Mouse (Mus musculus): ENCODE data around the gene Ptpn1. TPM values are rescaled to one million over a fixed set of nuclear protein-coding genes. Genes with fewer than 3 reads are reported as not detected.

The Ptpn1 gene
- total and polyA plus RNA-seq, 3 experiments = 16.2 to 38.1 (median 29.4) TPM

DNA sequence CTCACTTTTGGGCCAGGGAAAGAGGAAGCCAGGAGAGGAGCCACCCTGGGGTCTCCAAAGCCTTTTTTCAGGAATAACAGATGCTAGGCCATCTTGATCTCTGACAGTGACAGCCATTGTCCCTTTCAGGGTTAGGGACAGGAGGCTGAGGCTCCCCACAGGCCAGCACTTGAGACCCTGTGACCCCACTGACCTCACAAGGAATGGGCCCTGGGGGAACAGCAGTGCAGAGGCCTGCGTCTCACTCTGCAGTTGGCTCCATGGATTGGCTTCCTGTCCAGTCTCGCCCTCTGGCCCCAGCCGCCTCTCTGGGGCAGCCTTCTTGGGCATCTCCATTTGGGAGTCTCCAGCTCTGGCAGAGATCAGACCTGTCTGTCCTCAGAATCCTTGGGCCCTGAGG is 76.3 kb downstream of the Ptpn1 start:
- Histone ChIP-seq H3K9me3 (replicated peaks) (no peaks in the 10 kb centered on the region), H3K4me3 (ENCODE audit: low read depth, low read length) (no peak overlapping the region), H3K27me3 (ENCODE audit: insufficient read depth, low read length) (peaks cover 23% of the 10 kb centered on the region), H3K4me1 (ENCODE audit: insufficient read depth, low read depth, low read length) (no peaks in the 10 kb centered on the region; the same call in 1 of the 2 replicates), H3K36me3 (replicated peaks) (no peaks in the 10 kb centered on the region)
- TF ChIP-seq TAL1 (conservative IDR thresholded peaks at IDR 0.05; ENCODE audit: low read depth, low read length) (no peak), GATA1 (IDR thresholded peaks at IDR 0.05; ENCODE audit: borderline replicate concordance, low read length) (no peak), CTCF (IDR thresholded peaks at IDR 0.05; ENCODE audit: low read depth, low read length) (no peak), POLR2AphosphoS5 (IDR thresholded peaks at IDR 0.05; ENCODE audit: insufficient replicate concordance, low read depth, low read length) (no peak), GATA2 (IDR thresholded peaks at IDR 0.05; ENCODE audit: borderline replicate concordance, low read depth, low read length) (no peak)
- DNase-seq (ENCODE audit: low spot score) = no peak
- ATAC-seq (ENCODE audit: extremely low read depth, insufficient number of reproducible peaks, low FRiP score, poor library complexity, severe bottlenecking) = no peak

DNA sequence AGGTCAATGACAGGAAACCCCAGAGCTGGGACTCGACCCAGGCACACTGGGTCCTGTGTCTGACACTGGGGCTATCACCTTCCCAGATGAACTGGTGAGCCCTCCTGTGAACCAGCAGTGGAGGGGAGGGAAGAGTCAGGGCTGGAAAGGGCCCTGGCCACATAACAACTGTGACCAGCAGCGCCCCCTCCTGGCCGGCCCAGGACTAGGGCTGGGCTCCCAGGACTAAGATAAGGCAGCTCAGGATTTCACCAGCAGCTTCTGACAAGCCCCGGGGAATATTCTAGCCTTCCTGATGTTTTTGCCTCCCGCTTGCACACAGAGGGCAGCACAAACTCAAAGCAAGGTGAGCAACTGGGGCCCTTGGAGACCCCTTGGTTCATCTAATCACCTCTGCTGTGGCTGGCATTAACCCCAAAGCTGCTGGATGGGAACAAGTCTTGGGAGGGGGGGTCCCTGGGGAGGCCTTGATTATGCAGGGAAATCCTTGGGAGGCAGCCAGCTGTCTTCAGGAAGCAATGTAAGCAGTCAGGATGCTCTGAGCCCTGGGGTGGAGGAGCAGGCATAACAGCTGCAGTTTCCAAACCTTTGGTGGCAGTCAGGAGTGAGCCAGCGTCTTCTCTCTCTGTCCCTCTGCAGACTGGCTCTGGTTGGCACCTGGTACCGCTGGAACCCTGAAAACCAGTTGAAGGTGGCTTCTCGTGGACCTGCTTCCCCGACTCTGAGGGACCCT is 78.2 kb downstream of the Ptpn1 start, which contains the start of gene Ripor3:
Gene Ripor3 (minus strand): TSS at position 683 of the 733 bp plus-strand sequence.
- no peak within 1 kb of the TSS for H3K4me3 ChIP-seq (ENCODE audit: low read depth, low read length)
- H3K36me3 ChIP-seq (replicated peaks) = no peaks in the 10 kb centered on the region
- H3K4me1 ChIP-seq (ENCODE audit: insufficient read depth, low read depth, low read length) = no peaks in the 10 kb centered on the region; the same call in 1 of the 2 replicates
- peak; percentile 71 for DNase-seq (ENCODE audit: low spot score)
- H3K27me3 ChIP-seq (ENCODE audit: insufficient read depth, low read length) = peaks cover 22% of the 10 kb centered on the region
- ATAC-seq (ENCODE audit: extremely low read depth, insufficient number of reproducible peaks, low FRiP score, poor library complexity, severe bottlenecking) = no peak
- H3K9me3 ChIP-seq (replicated peaks) = no peaks in the 10 kb centered on the region
- TF ChIP-seq CTCF (IDR thresholded peaks at IDR 0.05; ENCODE audit: low read depth, low read length) (peak; percentile 72), POLR2AphosphoS5 (IDR thresholded peaks at IDR 0.05; ENCODE audit: insufficient replicate concordance, low read depth, low read length) (no peak)

GRCm38 (mm10) chr2:168010893-168011292 is 79.0 kb downstream of the Ptpn1 start:
- Histone ChIP-seq H3K4me1 (ENCODE audit: insufficient read depth, low read depth, low read length) (no peaks in the 10 kb centered on the region; the same call in 1 of the 2 replicates), H3K36me3 (replicated peaks) (no peaks in the 10 kb centered on the region), H3K27me3 (ENCODE audit: insufficient read depth, low read length) (peaks cover 21% of the 10 kb centered on the region), H3K9me3 (replicated peaks) (no peaks in the 10 kb centered on the region), H3K4me3 (ENCODE audit: low read depth, low read length) (no peak overlapping the region)
- TF ChIP-seq POLR2AphosphoS5 (IDR thresholded peaks at IDR 0.05; ENCODE audit: insufficient replicate concordance, low read depth, low read length) (no peak), GATA1 (IDR thresholded peaks at IDR 0.05; ENCODE audit: borderline replicate concordance, low read length) (no peak), GATA2 (IDR thresholded peaks at IDR 0.05; ENCODE audit: borderline replicate concordance, low read depth, low read length) (no peak), TAL1 (conservative IDR thresholded peaks at IDR 0.05; ENCODE audit: low read depth, low read length) (no peak), CTCF (IDR thresholded peaks at IDR 0.05; ENCODE audit: low read depth, low read length) (no peak)
- ATAC-seq (ENCODE audit: extremely low read depth, insufficient number of reproducible peaks, low FRiP score, poor library complexity, severe bottlenecking) (no peak), DNase-seq (ENCODE audit: low spot score) (peak; percentile 30)

DNA sequence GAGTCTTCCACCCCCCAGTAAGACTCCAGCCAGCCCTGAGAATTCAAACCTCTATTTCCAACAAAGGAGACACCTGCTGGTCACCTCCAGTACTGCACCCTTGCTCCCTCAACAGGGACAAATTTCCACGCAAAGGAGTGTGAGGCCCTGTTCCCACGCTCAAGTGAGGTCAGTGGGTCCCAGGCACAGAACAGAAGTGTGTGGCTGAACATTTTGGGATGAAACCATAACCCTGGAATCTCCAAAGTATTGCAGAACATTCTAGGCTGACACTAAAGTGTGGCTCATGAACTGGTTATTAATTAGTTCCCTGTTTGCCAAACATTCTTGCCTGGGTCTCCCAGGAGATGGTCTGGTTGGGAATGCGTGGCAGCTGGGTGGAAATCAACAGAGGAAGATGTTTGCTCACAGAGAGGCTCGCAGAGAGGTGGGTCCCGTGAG is 85.1 kb downstream of the Ptpn1 start:
- Histone ChIP-seq H3K4me3 (ENCODE audit: low read depth, low read length) (no peak overlapping the region), H3K4me1 (ENCODE audit: insufficient read depth, low read depth, low read length) (no peaks in the 10 kb centered on the region), H3K36me3 (replicated peaks) (no peaks in the 10 kb centered on the region), H3K27me3 (ENCODE audit: insufficient read depth, low read length) (peaks cover 13% of the 10 kb centered on the region), H3K9me3 (replicated peaks) (no peaks in the 10 kb centered on the region)
- ATAC-seq (ENCODE audit: extremely low read depth, insufficient number of reproducible peaks, low FRiP score, poor library complexity, severe bottlenecking) = peak; percentile 45; the same call in 1 of the 2 replicates
- DNase-seq (ENCODE audit: low spot score) = no peak
- TF ChIP-seq GATA2 (IDR thresholded peaks at IDR 0.05; ENCODE audit: borderline replicate concordance, low read depth, low read length) = no peak
- TF ChIP-seq POLR2AphosphoS5 (IDR thresholded peaks at IDR 0.05; ENCODE audit: insufficient replicate concordance, low read depth, low read length) = no peak
- no peak for TF ChIP-seq GATA1 (IDR thresholded peaks at IDR 0.05; ENCODE audit: borderline replicate concordance, low read length)
- TF ChIP-seq CTCF (IDR thresholded peaks at IDR 0.05; ENCODE audit: low read depth, low read length) = peak; percentile 91

DNA sequence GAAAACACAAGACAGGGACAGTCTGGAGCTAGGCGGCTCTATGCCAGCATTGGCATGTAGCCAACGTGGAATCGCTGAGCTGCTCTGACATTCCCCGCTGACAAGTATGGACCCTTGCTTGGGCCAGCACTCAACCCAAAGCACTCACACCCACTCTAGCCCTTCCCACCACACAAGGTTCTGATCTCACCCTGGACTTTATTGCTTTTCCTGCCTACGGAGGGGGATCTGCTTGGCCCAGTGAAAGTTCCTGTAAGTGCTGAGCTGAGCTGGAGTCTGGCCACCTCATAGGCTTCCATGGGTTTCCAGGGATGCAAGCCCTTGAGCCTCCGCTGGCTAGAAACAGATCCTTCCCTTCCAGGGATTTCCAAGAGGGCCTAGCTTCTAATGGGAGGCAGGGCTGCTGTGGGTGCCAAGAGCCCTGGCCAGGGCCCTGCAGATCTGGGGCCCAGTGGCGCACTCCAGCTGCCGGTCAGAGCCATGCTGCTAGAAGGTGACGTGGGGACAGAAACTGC is 87.4 kb downstream of the Ptpn1 start:
- Histone ChIP-seq H3K4me1 (ENCODE audit: insufficient read depth, low read depth, low read length) (no peaks in the 10 kb centered on the region), H3K9me3 (replicated peaks) (no peaks in the 10 kb centered on the region), H3K36me3 (replicated peaks) (no peaks in the 10 kb centered on the region), H3K27me3 (ENCODE audit: insufficient read depth, low read length) (peaks cover 10% of the 10 kb centered on the region; the same call in 1 of the 2 replicates), H3K4me3 (ENCODE audit: low read depth, low read length) (no peak overlapping the region)
- ATAC-seq (ENCODE audit: extremely low read depth, insufficient number of reproducible peaks, low FRiP score, poor library complexity, severe bottlenecking) (no peak), DNase-seq (ENCODE audit: low spot score) (no peak)
- no peak for TF ChIP-seq GATA2 (IDR thresholded peaks at IDR 0.05; ENCODE audit: borderline replicate concordance, low read depth, low read length)

DNA sequence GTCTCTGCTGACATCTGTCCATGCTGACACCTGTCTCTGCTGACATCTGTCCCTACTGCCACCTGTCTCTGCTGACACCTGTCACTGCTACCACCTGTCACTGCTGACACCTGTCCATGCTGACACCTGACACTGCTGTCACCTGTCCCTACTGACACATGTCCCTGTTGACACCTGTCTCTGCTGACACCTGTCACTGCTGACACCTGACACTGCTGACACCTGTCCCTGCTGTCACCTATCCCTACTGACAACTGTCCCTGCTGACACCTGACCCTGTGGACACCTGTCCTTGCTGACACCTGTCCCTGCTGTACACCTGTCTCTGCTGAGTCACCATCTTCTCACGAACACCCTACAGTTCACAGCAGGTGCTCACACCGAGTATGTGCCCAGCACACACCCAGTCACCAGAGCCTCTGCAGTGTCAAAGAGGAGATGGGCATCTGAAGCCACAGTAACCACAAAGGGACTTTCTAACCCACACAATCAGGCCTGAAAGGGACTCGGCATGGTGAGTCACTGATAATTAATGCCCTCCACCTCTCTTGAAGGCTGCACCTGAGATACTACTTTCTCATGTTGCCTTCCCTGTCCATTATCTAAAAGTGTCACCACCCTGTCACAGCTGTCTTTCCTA is 92.0 kb downstream of the Ptpn1 start:
- no peaks in the 10 kb centered on the region for H3K4me1 ChIP-seq (ENCODE audit: insufficient read depth, low read depth, low read length)
- no peak for DNase-seq (ENCODE audit: low spot score)
- ATAC-seq (ENCODE audit: extremely low read depth, insufficient number of reproducible peaks, low FRiP score, poor library complexity, severe bottlenecking) = no peak
- peaks cover 5% of the 10 kb centered on the region; the same call in 1 of the 2 replicates for H3K27me3 ChIP-seq (ENCODE audit: insufficient read depth, low read length)
- H3K9me3 ChIP-seq (replicated peaks) = peaks cover 6% of the 10 kb centered on the region
- no peaks in the 10 kb centered on the region for H3K36me3 ChIP-seq (replicated peaks)
- peak overlapping the region; percentile 17; the same call in 1 of the 2 replicates for H3K4me3 ChIP-seq (ENCODE audit: low read depth, low read length)
- TF ChIP-seq GATA2 (IDR thresholded peaks at IDR 0.05; ENCODE audit: borderline replicate concordance, low read depth, low read length) (no peak), POLR2AphosphoS5 (IDR thresholded peaks at IDR 0.05; ENCODE audit: insufficient replicate concordance, low read depth, low read length) (0 out of 2 replicates have a peak, but pooled peaks have one; percentile 63), TAL1 (conservative IDR thresholded peaks at IDR 0.05; ENCODE audit: low read depth, low read length) (no peak)

All from G1E (cell line).